Mouse (Mus musculus) CH12.LX (cell line): Measurements from ENCODE around the gene Ece1. TPM values are rescaled to one million over a fixed set of nuclear protein-coding genes. Genes with fewer than 3 reads are reported as not detected.

ENCODE experiments used
- DNase-seq: peaks from one replicate; pipeline ENCODE4 v3.0.0-alpha.2; 2013; ENCODE audit errors: extremely low read depth
- H3K27ac ChIP-seq: 2 replicates; pipeline ENCODE4 v1.5.1; 2012; ENCODE audit warnings: low read depth, mild to moderate bottlenecking, control low read depth, moderate library complexity; ENCODE audit not compliant: insufficient read depth
- H3K27me3 ChIP-seq: replicated peaks from 2 replicates; pipeline ENCODE3; 2012; ENCODE audit warnings: inconsistent platforms
- H3K36me3 ChIP-seq, 2 experiments: replicated peaks in 1 of 2; 2 replicates each; pipeline versions ENCODE3 to v1.6.1; 2012; ENCODE audit warnings: inconsistent platforms in 1 of 2, low read length in 1 of 2, mild to moderate bottlenecking in 1 of 2, mixed read lengths in 1 of 2, moderate library complexity in 1 of 2; ENCODE audit not compliant: control insufficient read depth in 1 of 2, insufficient read depth in 1 of 2
- H3K4me1 ChIP-seq, 2 experiments: 2 replicates each; pipeline ENCODE4 v1.6.1; 2012; ENCODE audit warnings: inconsistent platforms in 1 of 2, moderate library complexity in 1 of 2; ENCODE audit not compliant: insufficient read depth in 2 of 2, control insufficient read depth in 1 of 2
- H3K4me2 ChIP-seq: 2 replicates; pipeline ENCODE4 v1.6.1; 2012; ENCODE audit warnings: low read depth, mild to moderate bottlenecking, control low read depth; ENCODE audit not compliant: poor library complexity, insufficient read depth, severe bottlenecking
- H3K4me3 ChIP-seq, 3 experiments: fragments of 150-350 bp in 1 of 3; sonication (generic) in 1 of 3; replicated peaks in 1 of 3; 2 replicates each; pipeline versions ENCODE3 to v1.5.1; 2011 to 2012; ENCODE audit warnings: low read depth in 2 of 3, low read length in 2 of 3, mild to moderate bottlenecking in 2 of 3, moderate library complexity in 2 of 3, control low read depth in 1 of 3, improper control_type of control experiment in 1 of 3, inconsistent platforms in 1 of 3, mixed read lengths in 1 of 3; ENCODE audit not compliant: poor library complexity in 1 of 3
- H3K79me2 ChIP-seq: replicated peaks from 2 replicates; pipeline ENCODE4 v1.6.1; 2012; ENCODE audit warnings: mild to moderate bottlenecking, moderate library complexity; ENCODE audit not compliant: control insufficient read depth, poor library complexity, insufficient read depth, severe bottlenecking; ENCODE audit errors: extremely low read depth
- H3K9ac ChIP-seq: 2 replicates; pipeline ENCODE4 v1.6.1; 2012; ENCODE audit warnings: low read depth, mild to moderate bottlenecking, control low read depth, moderate library complexity; ENCODE audit not compliant: insufficient read depth
- H3K9me3 ChIP-seq: replicated peaks from 2 replicates; pipeline ENCODE3; 2012; ENCODE audit warnings: low read length, inconsistent platforms, mixed read lengths
- BHLHE40 ChIP-seq: IDR thresholded peaks from 2 replicates; pipeline ENCODE4 v1.6.1; 2011; ENCODE audit warnings: mild to moderate bottlenecking, low read depth, low read length, improper control_type of control experiment
- CHD2 ChIP-seq: IDR thresholded peaks from 2 replicates; pipeline ENCODE4 v1.6.1; 2011; ENCODE audit warnings: low read length, improper control_type of control experiment
- E2F4 ChIP-seq: IDR thresholded peaks from 2 replicates; pipeline ENCODE4 v1.6.1; 2011; ENCODE audit warnings: low read depth, low read length, improper control_type of control experiment; ENCODE audit not compliant: insufficient replicate concordance
- ELF1 ChIP-seq: IDR thresholded peaks from 2 replicates; pipeline ENCODE4 v1.6.1; 2014; ENCODE audit warnings: low read depth, mild to moderate bottlenecking, inconsistent platforms, low read length, improper control_type of control experiment
- EP300 ChIP-seq: IDR thresholded peaks from 2 replicates; pipeline ENCODE4 v1.6.1; 2011; ENCODE audit warnings: low read length, improper control_type of control experiment
- GABPA ChIP-seq: IDR thresholded peaks from 2 replicates; pipeline ENCODE4 v1.6.1; 2012; ENCODE audit warnings: low read depth, low read length, improper control_type of control experiment, inconsistent platforms; ENCODE audit not compliant: insufficient replicate concordance
- HCFC1 ChIP-seq: IDR thresholded peaks from 2 replicates; pipeline ENCODE4 v1.6.1; 2012; ENCODE audit warnings: low read depth, mild to moderate bottlenecking, inconsistent platforms, low read length, improper control_type of control experiment
- JUN ChIP-seq: IDR thresholded peaks from 2 replicates; pipeline ENCODE4 v1.6.1; 2011; ENCODE audit warnings: low read depth, mild to moderate bottlenecking, low read length, improper control_type of control experiment, moderate library complexity; ENCODE audit not compliant: insufficient read depth
- JUND ChIP-seq: conservative IDR thresholded peaks from 2 replicates; pipeline ENCODE4 v1.6.1; 2011; ENCODE audit warnings: low read depth, low read length, improper control_type of control experiment
- MAFK ChIP-seq: IDR thresholded peaks from 2 replicates; pipeline ENCODE4 v1.6.1; 2011; ENCODE audit warnings: low read length, improper control_type of control experiment; ENCODE audit not compliant: insufficient replicate concordance
- MAX ChIP-seq: IDR thresholded peaks from 2 replicates; pipeline ENCODE4 v1.6.1; 2011; ENCODE audit warnings: low read length, improper control_type of control experiment
- MAZ ChIP-seq: IDR thresholded peaks from 2 replicates; pipeline ENCODE4 v1.6.1; 2012; ENCODE audit warnings: low read depth, mild to moderate bottlenecking, inconsistent platforms, low read length, improper control_type of control experiment, moderate library complexity
- MEF2A ChIP-seq: IDR thresholded peaks from 2 replicates; pipeline ENCODE4 v1.6.1; 2014; ENCODE audit warnings: low read depth, mild to moderate bottlenecking, inconsistent platforms, low read length, improper control_type of control experiment, borderline replicate concordance
- MXI1 ChIP-seq: IDR thresholded peaks from 2 replicates; pipeline ENCODE4 v1.6.1; 2011; ENCODE audit warnings: mild to moderate bottlenecking, low read depth, low read length, improper control_type of control experiment
- MYC ChIP-seq: IDR thresholded peaks from 2 replicates; pipeline ENCODE4 v1.6.1; 2011; ENCODE audit warnings: low read depth, mild to moderate bottlenecking, improper control_type of control experiment, low read length
- NELFE ChIP-seq: IDR thresholded peaks from 2 replicates; pipeline ENCODE4 v1.6.1; 2011; ENCODE audit warnings: low read depth, low read length, improper control_type of control experiment
- NRF1 ChIP-seq: IDR thresholded peaks from 2 replicates; pipeline ENCODE4 v1.6.1; 2014; ENCODE audit warnings: low read depth, mild to moderate bottlenecking, inconsistent platforms, low read length, improper control_type of control experiment, moderate library complexity
- POLR2A ChIP-seq: IDR thresholded peaks from 2 replicates; pipeline ENCODE4 v1.6.1; 2011; ENCODE audit warnings: low read depth, mild to moderate bottlenecking, improper control_type of control experiment, low read length
- POLR2AphosphoS2 ChIP-seq: IDR thresholded peaks from 2 replicates; pipeline ENCODE4 v1.6.1; 2011; ENCODE audit warnings: low read depth, low read length, improper control_type of control experiment
- RCOR1 ChIP-seq: conservative IDR thresholded peaks from 2 replicates; pipeline ENCODE4 v1.6.1; 2012; ENCODE audit warnings: low read depth, mild to moderate bottlenecking, inconsistent platforms, low read length, improper control_type of control experiment
- SIN3A ChIP-seq: IDR thresholded peaks from 2 replicates; pipeline ENCODE4 v1.6.1; 2012; ENCODE audit warnings: low read length, improper control_type of control experiment, inconsistent platforms
- TBP ChIP-seq: conservative IDR thresholded peaks from 2 replicates; pipeline ENCODE4 v1.6.1; 2011; ENCODE audit warnings: low read depth, low read length, improper control_type of control experiment
- USF2 ChIP-seq: conservative IDR thresholded peaks from 2 replicates; pipeline ENCODE4 v1.6.1; 2011; ENCODE audit warnings: low read depth, low read length, improper control_type of control experiment
- ZC3H11A ChIP-seq: IDR thresholded peaks from 2 replicates; pipeline ENCODE4 v1.6.1; 2012; ENCODE audit warnings: low read depth, mild to moderate bottlenecking, inconsistent platforms, low read length, improper control_type of control experiment
- ZMIZ1 ChIP-seq: IDR thresholded peaks from 2 replicates; pipeline ENCODE4 v1.6.1; 2012; ENCODE audit warnings: low read depth, mild to moderate bottlenecking, inconsistent platforms, low read length, improper control_type of control experiment
- ZNF384 ChIP-seq: IDR thresholded peaks from 2 replicates; pipeline ENCODE4 v1.6.1; 2012; ENCODE audit warnings: low read depth, low read length, improper control_type of control experiment, inconsistent platforms
- dilution Hi-C: fragments of 300-500 bp; cut with MboI; formaldehyde crosslinking; loops from 2 replicates; pipeline ENCODE4 v1.14.3; 2020; ENCODE audit warnings: low sequenced_read_pairs; ENCODE audit not compliant: extremely low pct_unique_long_range_greater_than_20kb, extremely low pct_ligation_motif_present
- in situ Hi-C: fragments of 300-500 bp; cut with MboI; formaldehyde crosslinking; loops from 3 replicates; pipeline ENCODE4 v1.14.3; 2019; ENCODE audit warnings: low sequenced_read_pairs, low pct_ligation_motif_present, low pct_unique_long_range_greater_than_20kb, mixed read lengths
- polyA plus RNA-seq: library from polyadenylated mRNA; unstranded; fragments of >175 nt; gene quantifications from 2 replicates; pipeline ENCODE4 v1.2.1, GENCODE M21; 2012; ENCODE audit warnings: low read depth; ENCODE audit not compliant: insufficient read length
- total RNA-seq, 2 experiments: library from RNA; depleted of rRNA; stranded (reverse); fragments of 300-350 nt in 1 of 2; fragments of >200 nt in 1 of 2; gene quantifications; 2 replicates each; pipeline ENCODE4 v1.2.3; 2012 to 2014

Ece1 gene
- total and polyA plus RNA-seq, 3 experiments, result 0.12 to 10.0 (median 0.16) TPM

GRCm38 (mm10) chr4:137907979-137908378 lies 45.9 kb downstream of the Ece1 start:
- no peak for DNase-seq
- Histone ChIP-seq H3K4me1 (peaks cover 2 to 12% of the 10 kb centered on the region in 2 experiments; a peak in 2 of 4 replicates), H3K4me3 (no peak overlapping the region), H3K9me3 (no peaks in the 10 kb centered on the region), H3K27me3 (peaks cover 66% of the 10 kb centered on the region), H3K79me2 (no peaks in the 10 kb centered on the region), H3K9ac (no peak overlapping the region), H3K27ac (no peak overlapping the region), H3K4me2 (no peak overlapping the region), H3K36me3 (no peaks in the 10 kb centered on the region)
- in situ Hi-C loops, result no loop called here
- TF ChIP-seq BHLHE40 (no peak), POLR2A (no peak), MYC (no peak), JUND (no peak), ZC3H11A (no peak), POLR2AphosphoS2 (no peak), SIN3A (no peak), TBP (no peak), MXI1 (no peak), MAFK (no peak), EP300 (no peak), E2F4 (no peak), NELFE (no peak), USF2 (no peak), NRF1 (no peak), JUN (no peak), MAX (no peak), MAZ (no peak), CHD2 (no peak), ZMIZ1 (no peak)
- dilution Hi-C loops, result no loop called here

- no peak overlapping the region for H3K9ac ChIP-seq
- no peak overlapping the region for H3K4me3 ChIP-seq
- TF ChIP-seq MEF2A (no peak), ZNF384 (no peak), MAZ (no peak), GABPA (no peak), RCOR1 (no peak), USF2 (no peak), TBP (no peak), HCFC1 (no peak), ZC3H11A (no peak), ELF1 (no peak)
- peaks cover 65% of the 10 kb centered on the region for H3K27me3 ChIP-seq
- H3K4me2 ChIP-seq, result no peak overlapping the region
- H3K36me3 ChIP-seq, result no peaks in the 10 kb centered on the region
- no peak overlapping the region for H3K27ac ChIP-seq
- no peaks in the 10 kb centered on the region for H3K9me3 ChIP-seq
- H3K4me1 ChIP-seq, result peaks cover 5 to 12% of the 10 kb centered on the region in 2 experiments
- dilution Hi-C loops, result no loop called here
- in situ Hi-C loops, result no loop called here
- DNase-seq, result no peak
- H3K79me2 ChIP-seq, result no peaks in the 10 kb centered on the region
Measured at GRCm38 (mm10) chr4:137908489-137908888, 46.5 kb downstream of the Ece1 start.
